Mouse (Mus musculus): ENCODE measurements around the gene Tcf3.

The Tcf3 gene

DNA sequence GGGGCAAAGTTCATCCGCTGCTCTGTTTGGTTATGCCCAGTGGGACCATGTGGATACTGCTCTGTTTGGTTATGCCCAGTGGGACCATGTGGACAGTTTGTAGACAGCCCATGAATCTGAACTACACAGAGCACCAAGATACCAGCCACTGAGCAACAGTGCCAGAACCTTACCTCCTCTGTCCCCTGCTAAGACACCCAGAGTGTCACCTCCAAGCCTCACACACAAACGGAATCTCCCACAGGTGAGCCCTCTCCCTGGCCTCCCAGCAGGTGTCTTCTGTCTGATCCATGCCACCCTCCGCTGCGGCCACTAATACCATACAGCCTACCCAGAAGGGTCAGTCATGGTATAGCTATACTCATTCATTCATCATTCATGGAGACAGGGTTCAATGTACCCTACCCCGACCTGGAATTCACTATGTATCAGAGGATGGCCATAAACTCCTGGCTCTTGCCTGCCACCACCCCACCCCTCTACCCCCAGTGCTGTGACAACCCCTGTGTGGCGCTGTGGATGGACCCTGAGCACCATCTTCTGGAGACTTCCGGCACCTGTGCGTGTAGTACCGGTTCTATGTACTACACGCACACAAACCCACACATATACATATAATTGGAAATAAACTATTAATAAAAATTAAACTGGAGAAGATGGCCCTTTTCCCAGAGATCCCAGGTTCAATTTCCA is 27.8 kb downstream of the Tcf3 start:
- no peak for DNase-seq

DNA sequence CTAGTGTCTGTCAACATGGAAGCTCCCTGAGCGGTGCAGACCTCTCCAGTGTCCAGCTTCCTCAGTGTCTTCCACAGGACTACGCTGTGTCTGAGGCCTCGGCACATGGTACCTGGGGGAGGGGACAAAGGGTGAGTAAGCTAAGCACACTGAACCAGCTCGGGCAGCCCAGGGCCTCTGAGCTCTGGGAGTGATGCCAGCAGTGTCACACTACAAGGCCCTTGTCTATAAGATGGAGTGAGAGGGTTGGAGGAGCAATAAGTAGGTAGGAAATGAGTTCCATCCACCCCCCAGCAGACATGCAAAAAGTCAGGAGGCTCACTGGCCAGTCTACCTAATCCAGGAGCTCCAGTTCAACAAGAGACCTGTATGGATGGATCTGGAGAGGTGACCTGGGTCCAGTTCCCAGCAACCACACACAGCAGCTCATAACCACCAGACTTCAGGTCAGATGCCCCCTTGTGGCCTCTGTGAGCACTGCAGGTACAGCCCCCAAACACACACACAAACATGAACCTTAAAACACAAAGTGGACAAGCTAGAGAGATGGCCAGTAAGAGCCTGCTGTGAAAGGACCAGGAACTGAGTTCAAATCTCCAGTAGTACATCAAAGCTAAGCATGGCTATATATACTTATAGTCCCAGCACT is 30.3 kb downstream of the Tcf3 start:
- no peak for DNase-seq

DNA sequence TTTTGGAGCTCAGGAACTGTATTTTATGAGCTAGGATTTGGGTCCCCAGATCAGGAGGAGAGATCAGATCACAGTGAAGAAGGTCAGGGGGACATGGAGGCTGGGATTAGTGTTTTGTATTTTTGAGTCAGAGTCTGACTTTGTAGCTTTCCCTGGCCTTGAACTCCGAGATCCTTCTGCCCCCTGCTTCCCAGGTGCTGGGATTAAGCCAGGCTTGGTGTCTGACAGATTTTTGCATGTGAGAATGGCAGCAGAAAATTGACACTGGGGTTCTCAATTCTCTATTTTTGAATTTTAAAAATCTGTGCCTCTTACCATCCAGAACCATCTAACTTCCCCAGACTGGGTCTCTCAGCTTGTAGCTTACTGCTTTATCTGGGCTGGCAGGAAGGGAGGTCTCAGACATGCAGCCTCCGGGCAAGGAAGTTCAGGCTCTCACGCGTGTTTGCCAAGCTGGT is 32.7 kb downstream of the Tcf3 start:
- no peak for DNase-seq

DNA sequence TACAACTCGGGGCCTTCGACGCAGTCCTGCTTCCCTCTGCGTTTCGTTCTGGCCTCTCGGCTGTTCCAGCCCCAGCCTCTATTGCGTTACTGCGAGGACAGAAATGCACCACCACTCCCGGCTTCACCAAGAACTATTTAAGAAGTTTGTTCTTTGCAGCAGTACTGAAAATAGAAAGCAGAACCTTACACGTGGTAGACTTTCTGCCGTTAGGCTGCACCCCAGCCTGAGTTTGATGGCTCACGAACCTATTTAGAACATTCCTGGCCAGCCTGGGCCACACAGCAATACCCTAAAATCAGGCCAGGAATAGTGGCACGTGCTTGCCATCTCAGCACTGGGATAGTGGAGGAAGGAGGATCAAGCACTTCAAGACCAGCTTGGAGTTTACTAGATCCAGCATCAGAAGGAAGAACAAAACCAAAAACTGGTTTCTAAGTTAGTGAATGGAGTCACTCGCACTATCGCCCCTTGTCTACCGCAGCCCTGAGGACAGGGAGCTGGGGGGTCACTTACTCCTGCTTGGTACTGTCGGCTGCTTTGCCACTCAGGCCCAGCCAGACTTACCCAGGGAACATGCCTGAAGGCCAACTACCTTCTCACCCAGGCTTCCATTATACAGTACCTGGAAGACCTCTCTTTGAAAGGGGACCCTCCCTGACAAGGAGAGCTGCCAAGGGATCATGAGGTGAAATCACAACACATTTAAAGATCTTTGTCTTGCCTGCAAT is 33.3 kb downstream of the Tcf3 start:
- no peak for DNase-seq

DNA sequence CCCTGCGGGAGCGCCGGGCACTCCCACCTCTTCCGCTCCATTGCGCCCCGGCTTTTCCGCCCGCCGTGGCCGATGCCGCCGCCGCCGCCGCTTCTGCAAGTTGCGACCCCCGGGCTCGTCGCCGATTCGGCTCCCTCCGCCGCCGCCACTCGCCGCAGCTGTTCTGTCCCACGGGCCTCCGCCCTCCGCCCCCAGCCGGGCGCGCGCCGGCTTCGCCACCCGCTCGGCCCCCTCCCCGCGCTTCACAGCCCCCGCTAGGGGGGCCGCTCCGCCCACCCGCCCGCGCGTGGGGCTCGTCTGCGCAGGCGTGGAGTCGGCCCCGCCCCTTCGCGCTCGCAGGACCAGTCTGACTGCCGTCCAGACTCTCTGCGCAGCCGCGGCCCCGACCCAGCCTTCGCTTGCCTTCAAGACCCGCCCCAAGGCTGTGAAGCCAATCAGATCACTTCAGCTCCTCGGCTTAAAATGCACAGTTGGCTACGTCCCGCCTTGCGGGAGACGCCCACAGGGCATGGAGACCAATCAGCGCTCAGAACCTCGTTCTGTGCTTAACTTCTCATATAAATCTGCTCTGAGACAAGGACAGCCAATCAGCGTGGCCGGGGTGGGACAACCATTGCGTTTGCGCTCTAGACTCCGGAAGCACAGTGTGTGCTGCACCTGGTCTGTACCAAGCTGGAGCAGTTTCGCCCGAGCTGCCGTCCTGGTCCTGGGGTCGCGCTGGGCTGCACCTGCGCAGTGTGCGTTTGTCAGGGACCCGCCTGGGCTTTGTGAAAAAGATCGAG is 34.1 kb downstream of the Tcf3 start, which contains the start of gene Mbd3:
Gene Mbd3, minus strand, starts transcription at position 360 of the 782 bp plus-strand sequence.
- peak; percentile 99 for DNase-seq

DNA sequence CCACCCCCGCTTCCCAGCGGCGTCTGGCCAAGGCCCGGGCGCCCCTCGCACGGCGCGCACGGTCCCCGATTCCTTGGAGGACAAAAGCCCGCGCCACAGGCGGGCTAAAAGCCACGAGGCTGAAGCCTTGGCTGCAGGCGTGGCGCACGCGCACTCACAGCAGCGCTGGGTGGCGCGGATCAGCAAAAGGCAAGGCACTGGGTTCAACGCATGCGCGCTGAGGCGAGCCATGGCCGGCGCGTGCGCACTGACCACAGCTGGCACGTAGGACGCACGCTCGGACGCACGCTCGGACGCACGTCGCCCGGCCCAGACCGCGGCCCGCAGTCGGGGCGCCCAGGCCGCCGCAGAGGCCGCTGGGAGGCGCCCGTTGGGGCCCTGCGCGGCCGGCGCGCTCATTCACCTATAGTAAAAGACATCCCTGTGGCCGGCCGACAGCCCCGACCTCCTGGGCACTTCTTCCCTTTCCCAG is 34.7 kb downstream of the Tcf3 start:
- DNase-seq: peak; percentile 98

DNA sequence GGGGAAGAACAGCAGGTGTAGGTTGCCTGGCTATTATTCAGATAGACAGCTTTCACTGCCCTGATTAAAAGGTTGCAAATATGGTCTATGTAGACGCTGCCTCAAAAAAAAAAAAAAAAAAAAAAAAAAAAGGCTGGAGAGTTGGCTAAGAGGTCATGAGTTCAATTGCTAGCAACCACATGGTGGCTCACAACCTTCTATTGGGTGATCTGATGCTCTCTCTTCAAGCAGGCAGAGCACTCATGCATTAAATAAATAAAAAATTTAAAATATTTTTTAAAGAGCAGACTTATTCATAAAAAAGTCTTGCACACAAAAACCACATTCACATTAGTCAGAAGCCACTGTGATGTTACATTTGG is 35.3 kb downstream of the Tcf3 start:
- DNase-seq: no peak

DNA sequence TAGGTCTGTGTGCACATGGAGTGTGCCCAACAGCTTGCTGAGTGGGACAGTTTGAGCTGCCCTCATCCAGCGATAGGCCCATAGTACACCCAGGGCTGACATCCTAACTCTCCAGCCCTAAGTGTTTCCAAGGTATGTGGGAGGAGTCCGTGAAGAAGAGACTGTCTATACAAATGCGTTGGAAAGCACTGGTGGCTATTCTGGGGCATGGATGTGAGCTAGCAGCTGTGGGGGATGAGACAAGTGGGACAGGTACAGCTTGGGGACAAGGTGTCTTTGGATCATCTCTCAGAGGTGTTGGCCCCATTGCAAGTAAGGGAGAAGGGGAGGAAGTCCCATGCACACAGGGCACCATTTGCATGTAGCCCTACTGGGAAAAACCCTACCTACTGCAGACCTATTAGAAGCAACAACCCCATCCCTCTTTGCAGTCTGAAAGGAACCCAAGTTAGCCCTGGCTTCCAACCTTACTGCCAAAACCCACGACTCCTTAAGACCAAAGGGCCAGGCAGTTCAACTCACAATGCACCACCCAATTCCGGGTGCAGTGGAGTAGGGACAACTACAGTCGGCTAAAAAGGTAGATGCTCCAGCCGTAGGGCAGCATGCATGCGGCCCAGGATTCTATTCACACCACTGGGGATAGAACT is 35.8 kb downstream of the Tcf3 start:
- DNase-seq: no peak

DNA sequence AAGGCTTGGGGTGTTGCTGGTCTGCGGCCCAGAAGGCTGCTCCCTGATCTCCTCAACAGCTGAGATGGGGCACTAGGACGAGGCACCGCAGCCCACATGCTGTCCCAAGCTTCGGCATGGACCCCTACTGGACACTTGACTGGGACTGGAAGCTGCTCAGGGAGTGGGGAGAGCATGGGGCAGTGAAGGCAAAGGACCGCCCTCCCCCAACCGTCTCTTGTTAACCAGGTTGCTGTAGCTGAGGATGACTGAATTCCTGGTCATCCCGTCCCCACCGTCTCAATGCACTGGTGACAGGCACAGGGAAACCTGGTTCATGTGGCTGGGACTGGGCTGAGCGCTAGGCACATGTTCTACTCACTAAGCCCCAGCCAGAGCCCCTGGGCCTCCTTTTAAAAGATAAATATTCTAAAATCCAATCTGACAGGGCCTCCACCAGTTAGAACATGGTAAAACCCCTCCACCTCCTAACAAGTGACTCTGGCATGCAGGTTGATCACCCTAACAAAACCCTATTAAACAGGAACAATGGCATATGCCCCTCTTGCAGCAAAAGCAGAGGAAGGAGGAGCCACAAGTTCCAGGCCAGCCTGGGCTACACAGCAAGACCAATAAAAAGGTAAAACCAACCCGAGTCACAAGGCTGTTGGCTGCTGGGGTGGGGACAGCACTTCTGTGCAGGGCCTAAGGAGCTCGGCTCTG is 36.5 kb downstream of the Tcf3 start:
- DNase-seq: no peak

DNA sequence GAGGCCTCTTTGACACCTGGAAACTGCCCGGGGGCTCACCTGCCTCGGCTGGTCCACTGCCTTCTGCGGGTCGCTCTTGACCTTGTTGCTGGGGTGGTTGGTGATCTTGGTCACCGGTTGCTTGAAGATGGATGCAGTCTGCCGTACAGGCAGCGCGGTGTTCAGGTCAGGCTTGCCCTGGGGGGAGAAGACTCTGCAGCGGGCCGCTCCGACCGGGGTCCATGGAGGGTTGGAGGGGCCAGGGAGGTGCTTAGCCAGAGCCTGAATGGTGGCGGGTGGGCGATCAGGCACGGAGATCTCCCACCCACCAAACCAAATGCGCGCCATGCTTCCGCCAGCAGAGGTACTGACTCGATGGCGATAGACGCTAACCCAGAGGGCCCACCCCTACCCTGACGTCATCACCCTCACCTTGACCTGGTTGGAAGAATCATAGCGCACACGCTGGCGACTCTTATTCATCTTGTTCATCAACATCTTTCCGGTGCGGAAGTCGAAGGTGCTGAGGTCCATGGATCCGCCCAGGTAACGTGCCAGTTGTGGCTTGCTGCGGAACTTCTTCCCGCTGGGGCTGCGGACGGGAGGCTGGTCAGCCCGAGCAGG is 38.3 kb downstream of the Tcf3 start:
- DNase-seq: no peak

DNA sequence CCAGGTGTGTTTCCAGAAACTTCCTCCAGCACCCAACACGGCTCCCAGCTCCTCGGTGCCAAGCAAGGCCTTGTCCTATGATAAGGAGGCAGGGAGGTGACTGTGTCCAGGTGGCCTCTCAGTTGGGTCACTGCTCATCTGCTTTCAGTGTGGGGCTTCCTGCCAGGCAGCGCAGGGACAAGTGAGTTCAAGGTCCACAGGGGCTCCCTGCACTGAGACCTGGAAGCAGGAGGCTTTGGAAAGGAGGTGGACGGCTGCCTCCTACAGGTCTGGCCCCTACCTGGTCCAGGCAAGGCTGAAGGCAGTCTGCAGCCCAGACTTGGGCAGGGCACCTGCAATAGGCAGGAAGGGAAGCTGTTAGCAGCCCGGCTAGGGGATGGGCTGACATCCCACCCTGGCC is 40.8 kb downstream of the Tcf3 start:
- DNase-seq: no peak

DNA sequence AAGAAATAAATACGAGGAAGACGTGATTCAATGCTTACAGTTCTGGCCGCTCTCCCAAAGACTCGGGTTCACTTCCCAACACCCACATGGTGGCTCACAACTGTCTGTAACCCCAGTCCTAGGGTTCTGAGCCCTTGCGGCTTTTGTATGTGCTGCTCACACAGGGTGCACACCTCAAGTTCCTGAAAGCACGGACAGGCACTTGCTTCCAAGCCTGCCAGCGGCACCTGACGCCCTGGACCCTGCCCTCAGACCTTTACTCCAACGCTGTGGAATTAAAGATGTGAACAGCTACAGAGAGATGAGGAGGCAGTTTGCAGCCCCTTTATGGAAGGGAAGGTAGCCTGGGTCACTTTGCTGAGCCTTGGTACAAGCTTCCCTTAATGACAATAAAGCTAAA is 42.8 kb downstream of the Tcf3 start:
- no peak for DNase-seq

DNA sequence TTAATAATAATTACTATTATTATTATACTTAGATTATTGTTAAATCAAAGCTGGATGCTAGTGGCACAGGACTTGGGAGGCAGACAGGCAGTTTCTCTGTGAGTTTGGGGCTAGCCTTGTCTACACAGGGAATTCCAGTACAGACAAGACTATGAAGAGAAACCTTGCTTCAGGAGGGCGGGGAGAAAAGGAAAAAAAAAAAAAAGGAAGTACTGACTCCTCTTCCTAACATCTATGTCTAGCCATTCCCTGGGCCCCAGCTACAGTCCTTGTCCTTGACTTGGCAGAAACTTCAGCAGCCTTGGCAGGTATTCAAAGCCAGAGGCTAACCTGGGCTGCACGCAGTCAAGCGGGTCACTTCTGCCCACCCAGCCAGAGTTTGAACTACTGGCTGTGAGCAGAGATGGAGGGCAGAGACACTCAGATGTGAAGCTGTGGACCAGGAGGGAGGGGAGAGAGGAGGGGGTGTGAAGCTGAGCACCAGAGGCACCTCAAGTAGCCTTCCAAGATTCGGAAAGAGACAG is 44.2 kb downstream of the Tcf3 start:
- no peak for DNase-seq

DNA sequence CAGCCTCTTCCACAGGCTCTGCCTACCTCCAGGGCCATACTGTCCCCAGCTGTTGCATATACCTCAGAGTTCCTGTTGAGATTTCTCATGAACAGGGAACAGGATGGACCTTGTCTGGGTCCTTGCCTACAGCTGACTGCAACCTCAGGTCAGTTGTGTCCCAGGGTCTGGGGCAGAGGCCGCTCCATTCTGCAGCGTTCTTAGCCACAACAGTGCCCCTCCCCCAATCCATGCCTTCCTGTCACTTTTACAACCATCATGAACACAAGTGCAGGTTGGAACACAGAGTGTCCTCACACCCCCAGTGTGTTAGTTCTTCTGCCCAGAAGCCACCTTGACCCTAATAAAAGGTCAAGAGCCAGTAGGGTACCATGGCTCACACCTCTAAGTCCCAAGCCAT is 44.7 kb downstream of the Tcf3 start:
- no peak for DNase-seq

DNA sequence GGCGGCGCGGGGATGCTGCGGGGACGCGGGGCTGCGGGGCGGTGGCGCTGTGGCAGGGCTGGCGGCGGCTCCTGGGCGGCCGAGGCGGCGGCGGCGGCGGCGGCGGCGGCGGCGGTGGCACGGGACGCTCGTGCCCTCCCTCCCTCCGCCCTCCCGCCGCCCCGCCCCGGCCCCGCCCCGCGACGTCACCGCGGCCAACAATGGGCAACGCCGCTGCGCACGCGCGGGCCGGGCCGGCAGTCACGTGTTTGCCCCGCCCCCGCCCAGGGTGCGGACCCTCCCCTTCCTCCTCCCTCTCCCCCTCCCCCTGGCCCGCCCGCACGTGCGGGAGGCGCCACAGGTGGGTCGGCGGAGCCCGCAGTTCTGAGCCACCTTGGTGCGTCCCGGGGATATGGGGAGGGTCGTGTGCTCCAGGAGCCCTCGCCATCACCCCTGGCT is 45.9 kb downstream of the Tcf3 start, which contains the start of gene Mex3d:
Gene Mex3d, minus strand, starts transcription at position 138 of the 438 bp plus-strand sequence.
- peak; percentile 93 for DNase-seq

DNA sequence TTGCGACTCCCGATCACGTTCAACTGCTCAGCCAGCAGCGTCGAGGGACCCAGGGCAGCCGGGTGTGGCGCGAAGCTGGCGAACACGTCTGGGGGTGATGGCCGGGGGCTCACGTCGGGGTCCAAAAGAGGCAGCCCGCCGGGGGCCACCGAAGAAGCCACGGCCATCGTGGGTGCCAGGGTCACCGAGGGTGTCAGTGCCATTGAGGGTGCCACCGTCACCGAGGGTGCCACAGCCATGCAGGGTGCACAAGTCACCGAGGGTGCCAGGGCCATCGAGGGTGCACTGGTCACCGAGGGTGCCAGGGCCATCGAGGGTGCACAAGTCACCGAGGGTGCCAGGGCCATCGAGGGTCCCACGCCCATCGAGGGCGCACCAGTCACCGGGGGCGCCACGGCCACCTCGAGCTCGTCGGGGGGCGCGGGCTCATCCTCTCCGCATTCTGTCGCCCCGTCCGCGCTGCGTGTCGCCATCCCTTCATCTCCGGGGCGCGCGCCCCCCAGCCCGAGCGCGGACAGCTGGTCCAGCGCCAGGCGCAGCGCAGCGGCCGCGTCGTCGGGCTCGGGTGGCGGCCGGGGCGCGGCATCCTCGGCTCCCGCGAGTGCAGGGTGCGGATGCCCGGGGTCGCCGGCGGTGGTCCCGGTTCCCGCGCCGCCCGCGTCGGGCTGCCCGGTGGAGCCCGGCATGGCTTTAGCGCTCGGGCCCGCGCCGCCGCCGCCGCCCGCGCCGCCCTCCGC is 46.5 kb downstream of the Tcf3 start:
- DNase-seq: no peak

DNA sequence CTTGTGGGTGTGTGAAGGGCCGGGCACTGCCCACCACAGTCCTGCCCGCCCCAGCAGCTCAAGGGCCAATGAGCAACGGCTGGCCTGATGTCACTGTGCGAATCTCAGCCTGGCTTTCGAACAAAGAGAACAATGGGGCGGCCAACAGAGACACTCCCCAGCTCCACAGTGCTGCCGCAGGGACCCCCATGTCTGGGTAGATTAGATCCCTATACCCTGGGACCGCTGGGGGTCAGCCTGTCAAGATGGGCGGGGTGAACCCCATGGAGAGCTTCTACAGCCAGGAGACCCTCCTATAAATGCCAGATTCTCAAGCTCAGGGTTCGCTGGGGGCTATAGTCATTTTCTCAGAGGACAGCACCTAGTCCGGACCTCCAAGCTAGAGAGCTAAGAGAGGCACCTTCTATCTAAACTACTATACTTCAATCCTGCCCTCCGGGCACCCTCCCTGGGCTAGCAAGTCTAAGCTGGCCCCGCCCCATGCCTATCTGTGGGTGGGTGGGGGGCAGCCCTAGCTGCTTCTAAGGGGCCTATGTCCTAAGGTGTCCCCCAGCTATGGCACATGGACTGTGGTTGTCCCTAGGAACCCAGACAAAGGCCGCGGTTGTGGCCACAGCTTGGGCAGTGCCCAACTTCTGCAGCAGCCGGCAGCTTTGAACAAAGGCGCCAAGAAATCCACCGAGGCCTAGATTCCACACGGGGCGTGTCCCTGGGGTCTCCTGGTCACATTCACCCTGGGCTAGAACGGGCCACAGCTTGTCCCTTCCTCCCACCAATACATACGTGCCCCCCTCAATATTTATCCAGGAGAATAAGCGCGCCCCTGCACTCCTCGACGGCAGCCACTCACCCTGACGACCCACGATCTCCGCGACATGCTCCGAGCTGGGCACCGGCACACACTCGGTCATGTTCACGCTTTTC is 47.4 kb downstream of the Tcf3 start:
- DNase-seq: no peak

DNA sequence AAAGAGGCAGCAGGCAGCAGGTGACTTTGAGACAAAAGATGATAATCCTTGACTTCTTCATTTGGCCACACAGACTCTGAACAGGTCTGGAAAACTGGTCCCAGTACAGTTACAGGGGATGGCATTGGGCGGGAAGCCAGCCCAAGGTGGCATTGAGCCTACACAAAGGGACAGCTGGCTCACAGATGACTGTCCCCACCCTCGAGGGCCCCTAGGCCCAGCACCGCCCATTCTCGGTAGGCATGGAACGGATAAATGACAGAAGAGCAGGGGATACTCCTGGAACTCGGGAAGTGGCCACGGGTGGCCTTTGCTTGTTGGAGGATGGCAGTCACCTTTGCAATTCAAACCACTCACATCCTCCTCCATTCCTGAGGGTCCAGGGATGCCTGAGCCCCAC is 48.1 kb downstream of the Tcf3 start:
- no peak for DNase-seq

DNA sequence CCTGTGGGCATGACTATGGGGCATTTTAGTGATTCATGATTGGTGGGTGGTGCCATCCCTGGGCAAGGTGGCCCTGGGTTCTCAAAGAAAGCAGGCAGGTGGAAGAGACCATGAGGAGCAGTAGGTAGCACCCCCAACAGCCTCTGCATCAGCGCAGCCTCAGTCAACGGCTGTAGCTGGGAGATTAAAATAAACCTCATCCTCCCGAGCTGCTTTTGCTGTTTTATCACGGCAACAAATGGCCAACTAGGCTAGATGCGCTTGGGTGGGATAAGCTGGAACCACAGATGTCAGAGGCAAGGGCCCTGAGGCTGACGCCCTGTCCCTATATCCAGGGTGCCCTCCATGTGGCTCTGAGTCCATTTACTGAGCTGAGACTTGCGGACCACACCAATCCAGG is 48.7 kb downstream of the Tcf3 start:
- no peak for DNase-seq

All from right cerebral cortex, postnatal 14 days (tissue).